Mouse (Mus musculus) ES-Bruce4 (cell line): Measurements from ENCODE around the gene Slc15a1. TPM values are rescaled to one million over a fixed set of nuclear protein-coding genes. Genes with fewer than 3 reads are reported as not detected.
A peak's percentile ranks its signal among the peaks of the same experiment; 100 is the strongest.

Source experiments
- H3K27ac ChIP-seq: 2 replicates; pipeline ENCODE4 v1.5.1; 2012; ENCODE audit warnings: low read length, inconsistent platforms; ENCODE audit not compliant: insufficient read depth
- H3K27me3 ChIP-seq: 2 replicates; pipeline ENCODE4 v1.6.1; 2012; ENCODE audit warnings: mild to moderate bottlenecking, low read length, inconsistent platforms; ENCODE audit not compliant: control insufficient read depth, poor library complexity, insufficient read depth, severe bottlenecking
- H3K36me3 ChIP-seq: 2 replicates; pipeline ENCODE4 v1.6.1; 2012; ENCODE audit warnings: inconsistent platforms, mild to moderate bottlenecking, low read length, moderate library complexity; ENCODE audit not compliant: control insufficient read depth, poor library complexity, insufficient read depth, severe bottlenecking
- H3K4me1 ChIP-seq: one replicate; pipeline ENCODE4 v1.8.1; 2011; ENCODE audit warnings: low read length; ENCODE audit not compliant: control insufficient read depth, insufficient read depth
- H3K4me3 ChIP-seq: 2 replicates; pipeline ENCODE4 v1.5.1; 2011; ENCODE audit warnings: low read depth, mild to moderate bottlenecking, low read length
- H3K9ac ChIP-seq: 2 replicates; pipeline ENCODE4 v1.6.1; 2012; ENCODE audit warnings: low read depth, mild to moderate bottlenecking, inconsistent platforms; ENCODE audit not compliant: poor library complexity, severe bottlenecking
- H3K9me3 ChIP-seq: replicated peaks from 2 replicates; pipeline ENCODE4 v1.6.1; 2012; ENCODE audit warnings: mild to moderate bottlenecking, low read length, inconsistent platforms; ENCODE audit not compliant: control insufficient read depth, poor library complexity, insufficient read depth, severe bottlenecking
- CTCF ChIP-seq: IDR thresholded peaks from one replicate; pipeline ENCODE4 v1.8.1; 2011; ENCODE audit warnings: low read depth, low read length
- EP300 ChIP-seq: IDR thresholded peaks from 2 replicates; pipeline ENCODE4 v1.6.1; 2011; ENCODE audit warnings: low read depth, low read length; ENCODE audit not compliant: insufficient read depth
- POLR2A ChIP-seq: IDR thresholded peaks from one replicate; pipeline ENCODE4 v1.8.1; 2011; ENCODE audit warnings: low read length; ENCODE audit not compliant: insufficient read depth
- polyA plus RNA-seq: library from polyadenylated mRNA; stranded (reverse); fragments of >200 nt; gene quantifications from 2 replicates; pipeline ENCODE4 v1.2.4, GENCODE M21; 2011; ENCODE audit warnings: low read depth; ENCODE audit not compliant: missing spikeins, insufficient read depth, insufficient read length

Slc15a1 gene
- polyA plus RNA-seq, 1 experiment, result 1.5 TPM

DNA sequence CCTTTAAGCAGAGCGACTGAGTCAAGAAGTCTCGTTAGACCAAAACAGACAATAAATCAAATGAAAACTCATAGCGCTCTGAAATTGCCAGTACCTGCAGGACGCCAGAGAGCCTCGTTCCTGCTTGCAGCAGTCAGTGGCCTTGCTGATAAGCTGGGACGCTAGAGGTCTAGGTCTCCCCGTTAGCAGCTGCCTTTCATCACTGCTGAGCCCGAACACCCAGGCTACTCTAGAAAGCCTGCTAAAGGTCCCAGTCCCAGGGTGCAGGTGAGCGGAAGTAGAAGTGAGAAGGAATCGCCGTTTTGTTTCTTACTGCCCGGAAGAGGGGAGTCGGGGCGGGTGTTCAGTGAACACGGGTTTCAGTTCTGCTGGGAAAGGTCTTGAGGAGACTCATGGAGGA, 49.1 kb downstream of the Slc15a1 start:
- Histone ChIP-seq H3K27me3 (no peaks in the 10 kb centered on the region), H3K4me3 (peak overlapping the region; percentile 61), H3K4me1 (peaks cover 4% of the 10 kb centered on the region), H3K36me3 (no peaks in the 10 kb centered on the region), H3K27ac (no peak overlapping the region), H3K9ac (peak overlapping the region; percentile 46), H3K9me3 (no peaks in the 10 kb centered on the region)
- TF ChIP-seq CTCF (no peak), EP300 (no peak), POLR2A (no peak)

DNA sequence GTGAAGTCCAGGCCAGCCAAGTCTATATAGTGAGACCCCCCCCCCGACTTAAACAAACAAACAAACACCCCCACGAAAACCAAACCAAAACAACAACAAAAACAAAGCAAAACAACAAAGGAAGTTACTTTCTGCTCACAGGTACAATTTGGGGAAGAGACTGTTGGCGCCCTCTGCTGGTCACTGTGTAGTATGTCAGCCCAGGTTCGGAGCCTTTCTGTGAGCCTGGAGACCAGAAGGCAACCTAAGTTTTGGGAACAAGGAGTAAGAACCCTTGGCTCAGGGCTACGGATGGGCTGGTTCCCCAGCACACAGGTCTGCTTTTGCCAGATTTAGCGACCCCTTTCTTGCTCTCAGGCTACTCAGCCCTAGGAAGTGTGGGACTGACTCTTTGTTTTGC, 49.5 kb downstream of the Slc15a1 start:
- Histone ChIP-seq H3K9ac (peak overlapping the region; percentile 46), H3K4me3 (peak overlapping the region; percentile 61), H3K4me1 (peaks cover 4% of the 10 kb centered on the region), H3K36me3 (no peaks in the 10 kb centered on the region), H3K9me3 (no peaks in the 10 kb centered on the region), H3K27me3 (no peaks in the 10 kb centered on the region), H3K27ac (no peak overlapping the region)
- no peak for TF ChIP-seq POLR2A
- peak; percentile 78 for TF ChIP-seq CTCF
- TF ChIP-seq EP300, result no peak

DNA sequence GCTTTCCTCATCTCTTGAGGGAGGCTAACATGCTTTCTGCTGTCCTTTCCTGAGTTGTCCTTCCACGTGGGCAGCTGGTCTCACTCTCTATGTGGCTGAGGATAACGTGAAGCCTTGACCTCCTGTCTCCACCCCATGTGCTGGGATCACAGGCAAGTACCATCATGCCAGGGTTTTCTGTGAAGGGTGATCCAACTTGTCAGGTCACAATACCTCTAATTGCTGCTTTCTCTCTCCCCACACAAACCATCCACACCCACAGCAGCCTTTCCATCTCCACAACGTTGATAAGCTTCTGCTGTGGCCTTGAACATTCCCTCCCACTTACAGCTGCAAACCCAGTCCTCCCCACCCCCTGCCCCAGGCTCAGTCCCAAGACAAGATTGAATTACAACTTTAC, 51.9 kb downstream of the Slc15a1 start:
- H3K9ac ChIP-seq, result no peak overlapping the region
- no peak for TF ChIP-seq POLR2A
- TF ChIP-seq EP300, result no peak
- TF ChIP-seq CTCF, result no peak
- no peaks in the 10 kb centered on the region for H3K36me3 ChIP-seq
- H3K4me1 ChIP-seq, result peaks cover 4% of the 10 kb centered on the region
- H3K9me3 ChIP-seq, result no peaks in the 10 kb centered on the region
- no peaks in the 10 kb centered on the region for H3K27me3 ChIP-seq
- no peak overlapping the region for H3K4me3 ChIP-seq
- no peak overlapping the region for H3K27ac ChIP-seq

DNA sequence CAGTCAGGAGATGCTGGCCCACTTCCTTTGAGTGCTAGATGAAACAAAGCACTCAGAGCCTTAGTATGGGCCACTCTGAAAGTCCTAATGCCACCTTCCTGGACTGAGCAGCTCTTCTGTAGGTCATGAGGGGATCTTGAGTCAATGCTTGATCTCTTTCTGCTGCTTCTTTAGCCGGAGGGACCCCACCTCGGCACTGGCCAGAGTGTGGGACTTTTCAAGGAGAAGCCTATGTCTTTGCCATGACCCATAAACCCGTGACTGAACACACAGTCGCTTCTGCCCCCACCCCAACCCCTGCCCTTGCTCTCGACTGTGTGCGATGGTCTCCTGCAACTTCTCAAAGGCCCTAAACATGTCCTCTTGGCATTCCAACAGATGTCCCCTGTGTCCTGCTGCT, 52.8 kb downstream of the Slc15a1 start:
- Histone ChIP-seq H3K9me3 (no peaks in the 10 kb centered on the region), H3K4me3 (no peak overlapping the region), H3K27ac (no peak overlapping the region), H3K9ac (no peak overlapping the region), H3K4me1 (peaks cover 4% of the 10 kb centered on the region), H3K27me3 (no peaks in the 10 kb centered on the region), H3K36me3 (no peaks in the 10 kb centered on the region)
- TF ChIP-seq EP300, result no peak
- TF ChIP-seq POLR2A, result no peak
- TF ChIP-seq CTCF, result no peak

DNA sequence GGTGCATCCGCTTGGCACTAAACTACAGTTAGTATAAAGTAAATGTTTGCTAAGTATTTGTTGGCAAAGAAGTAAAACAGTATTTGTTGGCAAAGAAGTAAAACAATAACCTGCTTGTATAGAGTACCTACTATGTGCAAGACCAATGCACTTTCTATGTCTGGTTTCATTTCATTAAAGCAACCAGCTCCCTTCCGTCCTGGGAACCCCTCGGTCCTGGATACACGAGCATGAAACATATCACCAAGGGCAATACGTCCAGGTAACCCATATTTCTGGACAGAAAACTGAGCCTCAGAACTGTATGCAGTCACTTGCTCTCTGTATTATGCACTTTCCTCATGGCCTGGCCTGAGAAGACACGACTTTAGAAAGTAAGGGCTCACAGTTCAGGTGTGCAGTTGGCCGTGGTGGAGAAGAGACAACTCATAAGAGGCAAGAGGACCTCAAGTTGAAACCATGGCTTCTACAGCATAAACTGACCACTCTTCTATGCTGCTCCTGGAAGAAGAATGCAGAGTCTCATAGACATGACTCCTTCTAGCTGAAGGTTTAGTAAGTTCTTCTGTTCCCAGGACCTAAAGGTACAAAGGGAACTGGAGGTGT, 53.5 kb downstream of the Slc15a1 start:
- H3K4me3 ChIP-seq, result no peak overlapping the region
- no peaks in the 10 kb centered on the region for H3K9me3 ChIP-seq
- no peaks in the 10 kb centered on the region for H3K27me3 ChIP-seq
- peaks cover 2% of the 10 kb centered on the region for H3K4me1 ChIP-seq
- H3K9ac ChIP-seq, result no peak overlapping the region
- H3K27ac ChIP-seq, result no peak overlapping the region
- no peaks in the 10 kb centered on the region for H3K36me3 ChIP-seq
- TF ChIP-seq POLR2A, result no peak
- no peak for TF ChIP-seq CTCF
- no peak for TF ChIP-seq EP300

DNA sequence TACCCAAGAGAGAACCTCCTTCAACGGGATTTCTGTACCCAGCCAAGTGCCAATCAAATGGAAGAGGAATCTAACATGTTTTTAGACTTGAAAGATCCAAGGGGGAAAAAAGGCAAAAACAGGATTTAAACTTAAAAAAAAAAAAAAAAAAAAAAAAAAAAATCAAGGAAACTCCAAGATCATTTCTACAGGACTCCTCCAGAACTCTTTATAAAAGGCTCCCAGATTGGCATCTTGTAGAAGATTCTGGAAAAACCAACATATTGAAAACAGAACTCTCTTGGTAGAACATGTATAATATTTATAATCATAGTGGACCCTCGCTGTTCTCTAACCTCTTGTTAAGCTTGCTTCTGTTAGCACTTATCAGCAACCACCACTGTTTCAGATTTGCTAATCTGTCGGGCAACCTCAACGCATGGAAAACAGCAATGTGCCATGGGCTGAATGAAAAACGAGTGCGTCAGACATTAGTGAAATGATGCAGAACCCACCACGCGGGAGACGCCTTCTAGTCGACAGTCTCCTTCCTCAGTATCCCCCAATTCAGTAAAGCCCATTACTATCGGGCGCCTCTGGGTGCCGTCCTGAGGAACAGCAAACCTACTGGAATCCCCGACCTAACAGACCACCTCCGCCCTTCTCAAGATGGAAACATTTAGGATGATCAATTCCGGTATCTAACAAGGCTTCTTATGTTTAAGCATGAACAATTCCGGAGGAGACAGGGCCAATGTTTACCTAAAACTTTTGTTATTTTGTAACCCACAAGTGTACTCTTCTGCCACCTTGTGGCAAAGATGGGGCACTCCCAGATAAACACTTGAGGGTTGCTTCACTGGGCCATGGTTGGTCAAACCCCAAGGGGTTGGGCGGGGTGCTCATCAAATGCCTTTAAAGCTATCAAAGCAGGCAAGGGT, 54.3 kb downstream of the Slc15a1 start:
- no peaks in the 10 kb centered on the region for H3K9me3 ChIP-seq
- TF ChIP-seq POLR2A (no peak), CTCF (peak; percentile 17)
- H3K9ac ChIP-seq, result 0 out of 2 replicates have a peak overlapping the region, but pooled peaks have one; percentile 3
- 0 out of 2 replicates have a peak overlapping the region, but pooled peaks have one; percentile 30 for H3K4me3 ChIP-seq
- no peaks in the 10 kb centered on the region for H3K36me3 ChIP-seq
- H3K4me1 ChIP-seq, result no peaks in the 10 kb centered on the region
- no peaks in the 10 kb centered on the region for H3K27me3 ChIP-seq
- no peak overlapping the region for H3K27ac ChIP-seq
